Mouse (Mus musculus) CD4-positive helper T cell, adult 2 months (primary cell): Measurements from ENCODE around the gene 1810013L24Rik.

ENCODE experiments used
- DNase-seq: peaks from one replicate; pipeline ENCODE4 v3.0.0-alpha.2; 2012; ENCODE audit warnings: low read depth, missing footprints, low spot score

Gene 1810013L24Rik

GRCm38 (mm10) chr16:8829564-8830359, at the start of gene 1810013L24Rik:
TSS of gene 1810013L24Rik (plus strand) at chr16:8830100.
- DNase-seq: peak; percentile 100

- DNase-seq: no peak
Measured at GRCm38 (mm10) chr16:8780187-8780586, 49.7 kb upstream of the 1810013L24Rik start.

GRCm38 (mm10) chr16:8781191-8781590, 48.7 kb upstream of the 1810013L24Rik start:
- no peak for DNase-seq

- no peak for DNase-seq
Measured at GRCm38 (mm10) chr16:8781660-8782059, 48.2 kb upstream of the 1810013L24Rik start.

- DNase-seq: no peak
Measured at GRCm38 (mm10) chr16:8783198-8783913, 46.5 kb upstream of the 1810013L24Rik start.

GRCm38 (mm10) chr16:8784753-8785152, 45.1 kb upstream of the 1810013L24Rik start:
- DNase-seq: no peak

GRCm38 (mm10) chr16:8790886-8791285, 39.0 kb upstream of the 1810013L24Rik start:
- no peak for DNase-seq

GRCm38 (mm10) chr16:8791949-8792557, 37.8 kb upstream of the 1810013L24Rik start, which contains the start of gene Usp7:
TSS of gene Usp7 (minus strand) at chr16:8792308.
- DNase-seq: no peak

- DNase-seq: no peak
Measured at GRCm38 (mm10) chr16:8794952-8795351, 34.9 kb upstream of the 1810013L24Rik start.

- DNase-seq: no peak
Measured at GRCm38 (mm10) chr16:8795906-8796305, 34.0 kb upstream of the 1810013L24Rik start.

- peak; percentile 62 for DNase-seq
Measured at GRCm38 (mm10) chr16:8806703-8807102, 23.2 kb upstream of the 1810013L24Rik start.

- DNase-seq: no peak
Measured at GRCm38 (mm10) chr16:8810399-8811127, 19.3 kb upstream of the 1810013L24Rik start.

- DNase-seq: no peak
Measured at GRCm38 (mm10) chr16:8817872-8818271, 12.0 kb upstream of the 1810013L24Rik start.

- no peak for DNase-seq
Measured at GRCm38 (mm10) chr16:8821429-8821828, 8.5 kb upstream of the 1810013L24Rik start.

- DNase-seq: no peak
Measured at GRCm38 (mm10) chr16:8822586-8822985, 7.3 kb upstream of the 1810013L24Rik start.

- DNase-seq: peak; percentile 46
Measured at GRCm38 (mm10) chr16:8823661-8824060, 6.2 kb upstream of the 1810013L24Rik start.

GRCm38 (mm10) chr16:8827366-8827765, 2.5 kb upstream of the 1810013L24Rik start:
- no peak for DNase-seq

- DNase-seq: no peak
Measured at GRCm38 (mm10) chr16:8828636-8829563, 1.0 kb upstream of the 1810013L24Rik start.

GRCm38 (mm10) chr16:8830431-8831211, 721 bp downstream of the 1810013L24Rik start:
- DNase-seq: peak; percentile 84

GRCm38 (mm10) chr16:8831241-8831640, 1.3 kb downstream of the 1810013L24Rik start:
- no peak for DNase-seq
